Mouse (Mus musculus): ENCODE measurements at regions not wholly inside any gene's neighbourhood (a gene's known extent, or its start where the extent isn't known, plus 50 kb on each side); places are given as distances from the start of the nearest gene placed in this dataset.

- DNase-seq (ENCODE audit: low spot score in 2 of 2), result no peak
These were observed 472.2 kb upstream of the Intu start for GRCm38 (mm10) chr3:40058719-40059420.

GRCm38 (mm10) chr3:40070137-40070667 lies 460.9 kb upstream of the Intu start:
- DNase-seq (ENCODE audit: low spot score in 2 of 2), result no peak

- DNase-seq (ENCODE audit: low spot score in 2 of 2), result no peak
These were observed 454.3 kb upstream of the Intu start for GRCm38 (mm10) chr3:40076824-40077223.

GRCm38 (mm10) chr3:40085116-40085515 lies 446.0 kb upstream of the Intu start:
- peak in 1 of 2 experiments; percentile 13 for DNase-seq (ENCODE audit: low spot score in 2 of 2)

- no peak for DNase-seq (ENCODE audit: low spot score in 2 of 2)
These were observed 439.2 kb upstream of the Intu start for GRCm38 (mm10) chr3:40091773-40092343.

- no peak for DNase-seq (ENCODE audit: low spot score in 2 of 2)
These were observed 438.2 kb upstream of the Intu start for GRCm38 (mm10) chr3:40092765-40093368.

- DNase-seq (ENCODE audit: low spot score in 2 of 2), result no peak
These were observed 437.0 kb upstream of the Intu start for GRCm38 (mm10) chr3:40094040-40094439.

GRCm38 (mm10) chr3:40094701-40095100 lies 436.4 kb upstream of the Intu start:
- no peak for DNase-seq (ENCODE audit: low spot score in 2 of 2)

- DNase-seq (ENCODE audit: low spot score in 2 of 2), result no peak
These were observed 428.4 kb upstream of the Intu start for GRCm38 (mm10) chr3:40102698-40103097.

GRCm38 (mm10) chr3:40114811-40115210 lies 416.3 kb upstream of the Intu start:
- DNase-seq (ENCODE audit: low spot score in 2 of 2), result no peak

- no peak for DNase-seq (ENCODE audit: low spot score in 2 of 2)
These were observed 412.5 kb upstream of the Intu start for GRCm38 (mm10) chr3:40118551-40118950.

- no peak for DNase-seq (ENCODE audit: low spot score in 2 of 2)
These were observed 411.6 kb upstream of the Intu start for GRCm38 (mm10) chr3:40119462-40119861.

- DNase-seq (ENCODE audit: low spot score in 2 of 2), result peak; percentile 45 to 65
These were observed 410.7 kb upstream of the Intu start for GRCm38 (mm10) chr3:40120298-40120875.

- no peak for DNase-seq (ENCODE audit: low spot score in 2 of 2)
These were observed 407.4 kb upstream of the Intu start for GRCm38 (mm10) chr3:40123558-40124236.

- no peak for DNase-seq (ENCODE audit: low spot score in 2 of 2)
These were observed 404.2 kb upstream of the Intu start for GRCm38 (mm10) chr3:40126903-40127302.

GRCm38 (mm10) chr3:40130858-40131584 lies 400.1 kb upstream of the Intu start:
- DNase-seq (ENCODE audit: low spot score in 2 of 2), result no peak

- DNase-seq (ENCODE audit: low spot score in 2 of 2), result peak in 1 of 2 experiments; percentile 14
These were observed 392.4 kb upstream of the Intu start for GRCm38 (mm10) chr3:40138671-40139070.

- DNase-seq (ENCODE audit: low spot score in 2 of 2), result no peak
These were observed 388.9 kb upstream of the Intu start for GRCm38 (mm10) chr3:40142229-40142628.

GRCm38 (mm10) chr3:40158631-40159030 lies 372.5 kb upstream of the Intu start:
- peak; percentile 32 to 55 for DNase-seq (ENCODE audit: low spot score in 2 of 2)

GRCm38 (mm10) chr3:40159591-40160145 lies 371.4 kb upstream of the Intu start:
- no peak for DNase-seq (ENCODE audit: low spot score in 2 of 2)

- DNase-seq (ENCODE audit: low spot score in 2 of 2), result peak; percentile 51 to 69
These were observed 366.9 kb upstream of the Intu start for GRCm38 (mm10) chr3:40164181-40164580.
